Mouse (Mus musculus): ENCODE measurements around the gene Eif3c.

- TF ChIP-seq CTCF (IDR thresholded peaks at IDR 0.05; ENCODE audit: low read depth, low read length) (no peak), POLR2A (IDR thresholded peaks at IDR 0.05; ENCODE audit: extremely low read depth, insufficient read depth, low read length) (no peak)
Observed at GRCm38 (mm10) chr7:126519513-126519912, 46.7 kb downstream of the Eif3c start.
